Comparison of ENCODE assay signal across 8 mouse cellular contexts in the genomic region with DNA sequence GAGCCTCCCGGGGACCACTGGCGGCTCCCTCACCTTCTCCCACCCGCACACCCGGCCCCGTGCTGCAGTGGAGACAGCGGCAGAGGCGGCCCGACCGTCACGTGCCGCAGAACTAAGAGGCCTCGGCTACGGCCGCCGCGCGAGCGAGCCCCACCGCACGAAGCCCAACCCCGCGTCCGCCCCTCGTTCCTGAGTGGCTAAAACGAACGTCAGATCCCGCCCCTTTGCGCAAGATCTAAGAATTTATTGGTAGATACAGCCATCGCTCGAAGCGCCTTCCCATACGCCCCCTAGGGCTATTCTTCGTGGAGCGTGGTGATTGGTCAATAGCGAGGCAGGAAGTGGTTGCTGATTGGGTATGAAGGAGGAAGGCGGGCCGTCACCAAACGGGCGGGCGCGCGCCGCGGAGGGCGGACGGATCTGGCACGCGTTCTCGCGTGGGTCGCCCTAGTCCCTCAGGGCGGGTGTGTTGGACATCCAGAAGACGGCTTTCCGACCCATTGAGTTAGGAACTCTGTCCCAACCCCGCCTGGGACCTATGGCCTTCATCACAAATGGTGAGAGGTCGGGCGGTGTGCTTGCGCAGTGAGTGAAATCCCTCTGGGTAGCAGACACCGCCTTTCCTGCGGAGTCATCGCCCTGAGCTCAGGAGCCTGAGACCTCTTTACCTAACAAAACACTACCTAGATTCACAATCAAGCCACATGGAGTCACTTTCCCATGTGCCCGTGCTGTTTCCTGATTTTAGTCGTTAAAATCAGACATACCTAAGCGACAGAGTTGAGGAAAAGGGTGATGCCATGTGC. TPM values are rescaled to one million over a fixed set of nuclear protein-coding genes. Genes with fewer than 3 reads are reported as not detected.
DNase-seq lines count a peak whose midpoint lies in the region; ATAC-seq lines count a peak whose summit lies in the region.

A gene (minus strand): TSS at position 178 of the 806 bp plus-strand sequence.

- DNase-seq in adrenal gland, adult (ENCODE audit: inconsistent age in 2 of 2, low spot score in 1 of 2) = peak; percentile 99 to 100
- peak; percentile 100 for DNase-seq in embryo, embryonic 10.5 days (ENCODE audit: low spot score)
- DNase-seq in gastrocnemius, postnatal 14 days = peak; percentile 97
- peak; percentile 98 to 99 for DNase-seq in left cerebral cortex, postnatal 10 days (ENCODE audit: extremely low spot score in 1 of 2, low spot score in 2 of 2)
- DNase-seq in right cerebral cortex, postnatal 25 days = peak; percentile 99
- DNase-seq in urinary bladder, postnatal 4 days (ENCODE audit: low spot score in 2 of 2) = peak; percentile 97 to 98

- ATAC-seq in inflammation-experienced regulatory T-cells, adult 6 months = peak; percentile 98
- ATAC-seq in megakaryocyte-erythroid progenitor cell, adult 5-6 weeks (replicated peaks; ENCODE audit: low FRiP score, low TSS enrichment, poor library complexity, severe bottlenecking) = peak; percentile 95

- intact Hi-C loops in gastrocnemius, postnatal 14 days (cut with DNase I; ENCODE audit: low total_unique reads) = no loop called here
- intact Hi-C loops in left cerebral cortex, postnatal 10 days (cut with DNase I) = loop anchor here (5.0 kb wide), 1 partner anchor 37 kb away; no protein-coding TSS in a partner anchor

RNA-seq across cellular contexts. Expression of the gene that starts here (rescaled TPM):
- 100 to 1,000 TPM; 104 to 133 TPM for total RNA-seq in gastrocnemius, postnatal 14 days (2021)
- 100 to 1,000 TPM; 189 to 258 (median 196) TPM for polyA plus RNA-seq in inflammation-experienced regulatory T-cells, adult 6 months (2017; shearing (Covaris generic))
- 100 to 1,000 TPM; 375 to 412 TPM for total RNA-seq in left cerebral cortex, postnatal 10 days (2021)
- total RNA-seq in megakaryocyte-erythroid progenitor cell, adult 5-6 weeks (2014; fragmentation: Nextera tagmentation) = 331 and 366 TPM in 2 replicates
- total RNA-seq in megakaryocyte-erythroid progenitor cell, adult 5-6 weeks (2017) = 1,306 and 1,380 TPM in 2 replicates

Comparison
In these comparisons a context has a peak if more than half of its experiments do, and no peak if none do; other contexts are left out.
1. Peak in every context shown above with its lines: DNase-seq and ATAC-seq.